Mouse (Mus musculus) embryonic facial prominence, embryonic 11.5 days (tissue): Measurements from ENCODE around the gene Slit3. TPM values are rescaled to one million over a fixed set of nuclear protein-coding genes. Genes with fewer than 3 reads are reported as not detected.

Experiments
- ATAC-seq: fragments of 200-750 bp; cut with Nextera tagmentation; replicated peaks from 2 replicates; pipeline ENCODE4 v1.8.0; 2017; ENCODE audit warnings: low read depth; ENCODE audit not compliant: insufficient number of reproducible peaks, low FRiP score, low TSS enrichment
- DNase-seq: peaks from one replicate; pipeline ENCODE4 v3.0.0-alpha.2; 2015; ENCODE audit warnings: low spot score
- H3K27ac ChIP-seq: fragments of 300-500 bp; sonication (generic); replicated peaks from 2 replicates; pipeline ENCODE4 v1.5.1; 2014; ENCODE audit warnings: mild to moderate bottlenecking, low read depth, low read length, control low read depth
- H3K27me3 ChIP-seq: fragments of 300-500 bp; sonication (generic); 2 replicates; pipeline ENCODE4 v1.6.1; 2014; ENCODE audit warnings: mild to moderate bottlenecking, low read length, moderate library complexity, mixed read lengths; ENCODE audit not compliant: control insufficient read depth, insufficient read depth
- H3K36me3 ChIP-seq: fragments of 300-500 bp; sonication (generic); replicated peaks from 2 replicates; pipeline ENCODE4 v1.6.1; 2014; ENCODE audit warnings: low read depth, mild to moderate bottlenecking, low read length, moderate library complexity, mixed read lengths; ENCODE audit not compliant: control insufficient read depth, insufficient read depth
- H3K4me1 ChIP-seq: fragments of 300-500 bp; sonication (generic); 2 replicates; pipeline ENCODE4 v1.6.1; 2014; ENCODE audit warnings: low read length, mixed read lengths; ENCODE audit not compliant: control insufficient read depth, insufficient read depth
- H3K4me2 ChIP-seq: fragments of 300-500 bp; sonication (generic); 2 replicates; pipeline ENCODE4 v1.6.1; 2014; ENCODE audit warnings: low read depth, mild to moderate bottlenecking, control low read depth, low read length, moderate library complexity
- H3K4me3 ChIP-seq: fragments of 300-500 bp; sonication (generic); 2 replicates; pipeline ENCODE4 v1.5.1; 2014; ENCODE audit warnings: low read depth, low read length, control low read depth
- H3K9ac ChIP-seq: fragments of 300-500 bp; sonication (generic); replicated peaks from 2 replicates; pipeline ENCODE4 v1.6.1; 2014; ENCODE audit warnings: mild to moderate bottlenecking, control low read depth, low read length
- H3K9me3 ChIP-seq: fragments of 300-500 bp; sonication (generic); replicated peaks from 2 replicates; pipeline ENCODE4 v1.6.1; 2016; ENCODE audit warnings: mild to moderate bottlenecking, low read length, inconsistent platforms, mixed read lengths; ENCODE audit not compliant: control insufficient read depth
- WGBS: fragments of 180-500 bp; shearing (Covaris S2); extraction: QIAGEN DNeasy Blood & Tissue Kit; methylation state at CpG from one replicate; pipeline ENCODE4 v1.1.7; 2014; 5-methylcytosine and 5-hydroxymethylcytosine counted together
- polyA plus RNA-seq: library from polyadenylated mRNA; unstranded; fragments of >200 nt; fragmentation: Nextera tagmentation; extraction: Ambion mirVana; gene quantifications from 2 replicates; pipeline ENCODE4 v1.2.1, GENCODE M21; 2014

Gene Slit3
- polyA plus RNA-seq, 1 experiment from 2014 or later, result 10.5 TPM

DNA sequence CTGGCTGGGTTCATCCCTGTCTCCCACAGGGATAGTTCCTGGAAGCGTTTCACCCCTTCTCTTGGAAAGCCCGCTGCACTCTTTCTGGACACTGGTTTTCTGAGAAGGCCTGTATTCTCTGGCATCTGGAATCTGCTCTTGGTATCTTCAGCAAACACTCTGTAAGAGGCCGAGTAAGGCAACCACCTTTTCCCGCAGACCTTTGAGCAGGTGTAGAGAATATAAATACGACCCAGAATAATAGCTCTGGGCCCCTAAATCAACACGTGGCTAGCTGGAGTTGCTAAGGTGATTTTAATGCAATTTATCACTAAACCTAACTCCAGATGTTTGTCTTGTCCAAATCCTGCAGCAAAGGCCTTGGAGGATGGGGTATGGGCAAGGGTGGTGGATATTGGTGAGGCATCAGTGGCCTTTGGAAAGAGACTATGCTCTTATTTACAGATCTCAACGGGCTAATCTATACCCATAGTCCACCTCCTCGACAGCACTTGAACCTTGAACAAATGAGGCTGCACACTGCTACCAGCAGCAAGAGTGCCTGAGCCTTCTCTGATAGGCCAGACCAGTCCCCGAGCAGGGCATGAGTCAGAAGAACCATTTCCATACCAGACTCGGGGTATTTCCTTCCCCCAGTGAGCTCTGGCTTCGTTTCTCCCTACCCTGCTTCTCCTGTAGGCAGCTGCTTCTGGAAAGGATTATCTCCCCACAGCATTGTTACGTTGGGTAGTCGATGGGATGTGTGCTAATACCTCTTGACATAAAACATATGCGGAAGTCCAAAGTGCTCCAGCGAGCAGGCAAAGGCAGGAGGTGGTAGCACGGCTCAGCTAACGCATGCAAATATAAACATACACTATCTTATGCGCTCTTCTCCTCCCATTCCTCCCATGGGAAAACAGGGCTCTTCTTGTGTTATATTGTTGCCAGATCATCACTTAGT, 484.1 kb downstream of the Slit3 start:
- H3K4me3 ChIP-seq, result no peak overlapping the region
- no peaks in the 10 kb centered on the region for H3K4me1 ChIP-seq
- no peaks in the 10 kb centered on the region for H3K27me3 ChIP-seq
- no peak overlapping the region for H3K27ac ChIP-seq
- WGBS, result 60% methylated on average over 18 of the region's 18 CpGs
- no peak overlapping the region for H3K4me2 ChIP-seq
- ATAC-seq (no peak), DNase-seq (peak; percentile 60)
- no peak overlapping the region for H3K9ac ChIP-seq
- H3K9me3 ChIP-seq, result no peaks in the 10 kb centered on the region
- H3K36me3 ChIP-seq, result no peaks in the 10 kb centered on the region

DNA sequence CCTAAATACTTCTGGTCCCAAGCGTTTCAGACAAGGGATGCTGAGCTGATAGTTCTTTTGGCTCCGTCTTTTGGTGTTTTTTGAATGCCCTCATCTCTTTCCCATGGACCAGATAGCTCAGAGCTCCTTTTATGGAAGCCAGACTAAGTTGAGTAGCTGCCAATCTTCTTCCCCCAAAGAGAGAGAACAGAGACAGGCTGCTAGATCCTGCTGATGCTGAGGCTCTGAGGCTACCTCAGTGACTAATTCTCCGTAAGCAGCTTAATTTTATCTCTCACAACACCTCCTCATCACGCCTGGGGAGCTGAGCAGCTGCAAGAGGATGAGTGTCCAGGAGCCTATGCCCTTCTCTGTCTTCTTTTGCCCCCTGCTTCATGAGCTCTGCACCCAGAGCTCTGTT, 486.2 kb downstream of the Slit3 start:
- H3K9me3 ChIP-seq, result no peaks in the 10 kb centered on the region
- WGBS, result 80% methylated on average over 4 of the region's 4 CpGs
- H3K4me1 ChIP-seq, result peaks cover under 1% of the 10 kb centered on the region
- H3K9ac ChIP-seq, result no peak overlapping the region
- no peak for ATAC-seq
- no peak overlapping the region for H3K4me3 ChIP-seq
- H3K27ac ChIP-seq, result no peak overlapping the region
- no peak overlapping the region for H3K4me2 ChIP-seq
- no peaks in the 10 kb centered on the region for H3K27me3 ChIP-seq
- DNase-seq, result no peak
- no peaks in the 10 kb centered on the region for H3K36me3 ChIP-seq

DNA sequence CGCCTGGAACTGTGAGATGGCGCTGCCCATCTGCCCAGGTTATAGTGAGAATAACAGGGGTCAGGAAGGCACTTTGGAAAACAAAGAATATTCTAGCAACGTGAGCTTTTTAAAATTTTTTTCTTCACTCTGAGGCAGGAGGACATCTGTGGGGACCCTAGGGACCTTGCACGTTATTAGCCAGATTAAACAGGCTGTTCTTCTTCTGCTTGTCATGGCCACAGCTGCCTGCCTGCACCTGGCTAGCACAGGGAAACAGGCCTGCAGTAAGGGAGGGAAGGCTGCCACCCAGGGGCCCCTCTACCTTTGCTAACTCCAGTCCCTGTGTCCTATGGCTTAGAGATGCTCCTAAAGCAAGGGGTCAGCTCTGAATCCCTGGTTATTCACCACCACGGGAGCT, 487.8 kb downstream of the Slit3 start:
- Histone ChIP-seq H3K9ac (no peak overlapping the region), H3K4me1 (peaks cover 3% of the 10 kb centered on the region), H3K27ac (no peak overlapping the region), H3K36me3 (no peaks in the 10 kb centered on the region), H3K4me2 (no peak overlapping the region), H3K9me3 (no peaks in the 10 kb centered on the region), H3K4me3 (no peak overlapping the region), H3K27me3 (no peaks in the 10 kb centered on the region)
- ATAC-seq (no peak), DNase-seq (no peak)
- 60% methylated on average over 5 of the region's 5 CpGs for WGBS

GRCm38 (mm10) chr11:35612262-35612896, 491.4 kb downstream of the Slit3 start:
- H3K36me3 ChIP-seq, result no peaks in the 10 kb centered on the region
- H3K27ac ChIP-seq, result no peak overlapping the region
- H3K4me1 ChIP-seq, result peaks cover 3% of the 10 kb centered on the region
- H3K4me3 ChIP-seq, result no peak overlapping the region
- WGBS, result 34% methylated on average over 13 of the region's 13 CpGs
- DNase-seq (peak; percentile 63), ATAC-seq (peak; percentile 51)
- no peak overlapping the region for H3K9ac ChIP-seq
- no peaks in the 10 kb centered on the region for H3K9me3 ChIP-seq
- no peak overlapping the region for H3K4me2 ChIP-seq
- H3K27me3 ChIP-seq, result no peaks in the 10 kb centered on the region

GRCm38 (mm10) chr11:35614530-35614929, 493.5 kb downstream of the Slit3 start:
- Histone ChIP-seq H3K4me2 (no peak overlapping the region), H3K36me3 (no peaks in the 10 kb centered on the region), H3K4me1 (peaks cover 3% of the 10 kb centered on the region), H3K9ac (no peak overlapping the region), H3K27ac (no peak overlapping the region), H3K4me3 (no peak overlapping the region), H3K9me3 (no peaks in the 10 kb centered on the region), H3K27me3 (no peaks in the 10 kb centered on the region)
- WGBS, result 35% methylated on average over 3 of the region's 3 CpGs
- no peak for ATAC-seq
- no peak for DNase-seq

DNA sequence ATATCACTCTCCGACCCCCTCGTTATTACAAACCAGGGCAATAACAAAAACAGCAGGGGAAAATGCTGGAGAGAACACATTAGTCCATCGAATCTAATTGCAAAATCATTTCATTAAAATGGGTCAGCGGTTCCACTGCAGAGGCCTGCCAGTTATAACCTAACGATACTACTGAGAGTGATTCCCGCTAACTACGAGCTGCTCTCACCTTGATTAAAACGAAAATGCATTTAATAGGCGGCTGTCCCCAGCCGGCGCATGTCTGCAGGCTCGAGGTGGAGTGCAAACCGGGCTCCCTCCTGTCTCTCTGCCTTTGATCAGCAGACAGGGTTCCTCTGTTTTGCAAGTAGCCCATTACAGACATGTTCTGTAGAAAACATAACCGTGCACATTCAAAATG, 498.4 kb downstream of the Slit3 start:
- no peak for DNase-seq
- H3K4me3 ChIP-seq, result no peak overlapping the region
- 83% methylated on average over 14 of the region's 14 CpGs for WGBS
- H3K36me3 ChIP-seq, result no peaks in the 10 kb centered on the region
- H3K9me3 ChIP-seq, result no peaks in the 10 kb centered on the region
- no peaks in the 10 kb centered on the region for H3K27me3 ChIP-seq
- no peaks in the 10 kb centered on the region for H3K4me1 ChIP-seq
- H3K9ac ChIP-seq, result no peak overlapping the region
- H3K4me2 ChIP-seq, result no peak overlapping the region
- no peak for ATAC-seq
- no peak overlapping the region for H3K27ac ChIP-seq

DNA sequence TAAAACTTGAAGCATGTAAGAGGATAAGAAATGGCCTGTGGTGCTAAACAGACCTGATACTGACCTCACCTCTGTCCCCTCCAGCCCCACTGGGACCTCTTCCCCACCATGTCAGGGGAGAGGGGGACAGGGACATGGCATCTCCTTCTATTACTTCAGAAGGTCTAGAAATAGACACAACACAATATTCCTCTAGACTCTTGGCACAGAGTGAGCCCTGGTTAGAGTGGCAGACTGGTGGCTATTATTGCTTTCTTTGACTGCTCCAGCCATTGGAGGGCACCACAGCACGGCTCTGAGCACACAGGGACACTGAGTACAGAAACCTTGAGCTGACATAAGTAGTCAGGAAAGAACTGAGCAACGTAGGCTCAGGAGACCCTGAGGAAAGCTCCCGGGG, 501.7 kb downstream of the Slit3 start:
- H3K4me2 ChIP-seq, result no peak overlapping the region
- no peaks in the 10 kb centered on the region for H3K9me3 ChIP-seq
- 86% methylated on average over 3 of the region's 3 CpGs for WGBS
- H3K4me3 ChIP-seq, result no peak overlapping the region
- ATAC-seq (no peak), DNase-seq (no peak)
- no peaks in the 10 kb centered on the region for H3K4me1 ChIP-seq
- no peak overlapping the region for H3K27ac ChIP-seq
- H3K27me3 ChIP-seq, result no peaks in the 10 kb centered on the region
- H3K9ac ChIP-seq, result no peak overlapping the region
- H3K36me3 ChIP-seq, result no peaks in the 10 kb centered on the region
